Mouse (Mus musculus): ENCODE measurements at regions not wholly inside any gene's neighbourhood (a gene's known extent, or its start where the extent isn't known, plus 50 kb on each side); places are given as distances from the start of the nearest gene placed in this dataset.

DNA sequence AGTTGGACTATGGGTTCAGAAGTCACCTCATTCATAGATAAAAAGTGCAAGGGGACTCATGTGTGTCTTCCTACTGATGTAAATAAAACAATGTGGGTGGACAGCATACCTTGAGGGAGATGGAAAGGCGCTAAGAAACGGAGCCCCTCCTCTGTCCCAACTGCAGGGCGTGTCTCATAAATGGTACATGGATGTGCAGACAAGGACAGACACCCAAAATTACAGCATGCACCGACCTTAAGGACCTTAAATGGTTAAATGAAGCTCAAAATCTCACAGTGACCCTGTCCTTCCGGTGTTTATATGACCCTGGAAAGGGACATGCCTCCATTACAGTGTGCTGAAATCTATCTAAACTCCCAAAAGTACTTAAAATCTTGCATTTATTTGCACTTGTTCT, 106.5 kb upstream of the Sgk1 start:
- Histone ChIP-seq H3K4me1 (ENCODE audit: insufficient read depth, low read length) (peaks cover 6% of the 10 kb centered on the region; the same call in 1 of the 2 replicates), H3K27me3 (ENCODE audit: insufficient read depth, low read length) (no peaks in the 10 kb centered on the region), H3K4me2 (ENCODE audit: low read depth, low read length, poor library complexity, severe bottlenecking) (no peak overlapping the region), H3K4me3 (ENCODE audit: low read depth, low read length) (no peak overlapping the region), H3K9ac (replicated peaks; ENCODE audit: low read length, poor library complexity, severe bottlenecking) (no peak overlapping the region), H3K27ac (ENCODE audit: low read depth, low read length) (no peak overlapping the region), H3K9me3 (ENCODE audit: low read length) (no peaks in the 10 kb centered on the region), H3K36me3 (ENCODE audit: insufficient read depth, low read length) (no peaks in the 10 kb centered on the region)
- TF ChIP-seq CTCF (IDR thresholded peaks at IDR 0.05): no peak
- DNase-seq (ENCODE audit: low spot score) (no peak), ATAC-seq (ENCODE audit: low FRiP score) (no peak)
- WGBS: 81% methylated on average over 5 of the region's 5 CpGs

DNA sequence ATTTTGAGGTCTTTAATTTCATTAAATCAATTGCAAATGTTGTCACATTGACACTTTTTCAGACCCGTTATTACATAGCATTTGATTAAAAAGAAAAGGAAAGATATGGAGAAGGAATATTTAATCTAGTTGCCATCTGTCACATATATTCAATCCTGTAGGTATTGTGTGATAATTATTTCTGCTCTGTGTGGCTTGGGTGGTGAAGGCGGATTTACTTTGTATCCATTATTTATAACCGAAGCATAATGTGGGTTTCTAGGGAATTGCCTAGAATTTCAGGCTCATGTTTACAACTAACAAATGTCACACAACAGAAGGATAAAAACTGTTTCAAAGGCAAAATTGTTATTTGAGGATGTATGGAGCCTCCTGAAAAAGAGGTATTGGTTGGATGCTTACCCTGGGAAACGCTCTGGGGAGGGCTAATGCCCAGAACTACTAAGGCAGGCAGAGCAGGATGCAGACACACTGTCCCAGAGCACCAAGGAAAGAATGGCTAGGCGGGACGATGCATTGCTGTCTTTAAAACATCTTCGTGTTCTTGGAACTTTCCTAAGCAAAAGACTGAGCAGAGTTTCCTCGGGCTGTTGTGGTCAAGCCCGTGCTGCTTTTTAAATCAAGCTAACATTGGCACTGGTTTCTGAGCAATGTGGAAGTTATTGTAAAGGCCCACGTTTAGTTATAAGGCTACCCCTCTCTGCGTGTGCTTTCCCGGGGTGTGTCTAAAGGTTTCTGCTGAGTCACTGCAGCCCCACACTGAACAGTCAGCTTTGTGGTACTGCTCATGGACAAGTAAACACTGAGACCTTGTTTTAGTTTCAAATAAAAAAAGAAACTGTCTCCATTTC, 105.8 kb upstream of the Sgk1 start:
- Histone ChIP-seq H3K4me1 (ENCODE audit: insufficient read depth, low read length) (peaks cover 6% of the 10 kb centered on the region; the same call in 1 of the 2 replicates), H3K4me3 (ENCODE audit: low read depth, low read length) (no peak overlapping the region), H3K27me3 (ENCODE audit: insufficient read depth, low read length) (no peaks in the 10 kb centered on the region), H3K9me3 (ENCODE audit: low read length) (no peaks in the 10 kb centered on the region), H3K36me3 (ENCODE audit: insufficient read depth, low read length) (no peaks in the 10 kb centered on the region), H3K4me2 (ENCODE audit: low read depth, low read length, poor library complexity, severe bottlenecking) (no peak overlapping the region), H3K9ac (replicated peaks; ENCODE audit: low read length, poor library complexity, severe bottlenecking) (no peak overlapping the region), H3K27ac (ENCODE audit: low read depth, low read length) (no peak overlapping the region)
- 41% methylated on average over 12 of the region's 12 CpGs for WGBS
- ATAC-seq (ENCODE audit: low FRiP score) (no peak), DNase-seq (ENCODE audit: low spot score) (no peak)
- no peak for TF ChIP-seq CTCF (IDR thresholded peaks at IDR 0.05)

DNA sequence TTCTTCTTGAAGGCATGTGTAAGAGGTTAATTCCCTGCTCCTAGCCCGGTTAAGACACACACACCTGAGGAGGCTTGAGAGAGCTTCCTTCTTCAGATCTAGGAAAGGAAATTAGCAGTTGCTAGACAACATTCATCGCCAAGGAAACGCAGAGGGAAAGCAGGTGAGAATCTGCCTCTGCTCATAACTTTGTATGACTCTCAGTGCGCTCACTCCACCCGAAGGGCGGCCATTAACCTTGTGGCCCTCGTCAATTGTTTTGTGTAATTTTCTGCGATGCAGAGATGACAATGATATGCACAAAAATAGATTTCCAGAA, 105.3 kb upstream of the Sgk1 start:
- Histone ChIP-seq H3K9ac (replicated peaks; ENCODE audit: low read length, poor library complexity, severe bottlenecking) (no peak overlapping the region), H3K27ac (ENCODE audit: low read depth, low read length) (no peak overlapping the region), H3K4me2 (ENCODE audit: low read depth, low read length, poor library complexity, severe bottlenecking) (no peak overlapping the region), H3K36me3 (ENCODE audit: insufficient read depth, low read length) (no peaks in the 10 kb centered on the region), H3K9me3 (ENCODE audit: low read length) (no peaks in the 10 kb centered on the region), H3K4me1 (ENCODE audit: insufficient read depth, low read length) (peaks cover 6% of the 10 kb centered on the region; the same call in 1 of the 2 replicates), H3K27me3 (ENCODE audit: insufficient read depth, low read length) (no peaks in the 10 kb centered on the region), H3K4me3 (ENCODE audit: low read depth, low read length) (no peak overlapping the region)
- no peak for TF ChIP-seq CTCF (IDR thresholded peaks at IDR 0.05)
- DNase-seq (ENCODE audit: low spot score): no peak
- ATAC-seq (ENCODE audit: low FRiP score): no peak
- 64% methylated on average over 8 of the region's 8 CpGs for WGBS

DNA sequence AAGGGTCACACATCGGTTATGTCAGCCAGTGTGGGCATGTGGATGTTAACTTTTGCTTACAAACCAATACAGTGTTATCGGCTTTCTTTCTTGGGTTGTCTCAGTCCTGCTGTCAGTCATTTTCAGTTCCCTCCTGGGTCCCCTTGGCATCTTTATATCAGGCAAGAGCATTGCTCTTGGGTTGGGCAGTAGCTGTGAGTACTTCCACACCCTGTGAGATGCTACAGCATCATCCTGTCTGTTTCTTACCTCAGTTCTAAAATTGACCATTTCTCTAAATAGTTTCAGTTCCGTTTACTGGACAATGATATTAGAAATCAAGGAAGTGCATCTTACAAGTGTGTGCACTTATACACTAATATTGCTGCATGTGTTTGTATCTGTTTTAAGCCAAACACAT, 104.9 kb upstream of the Sgk1 start:
- no peak overlapping the region for H3K9ac ChIP-seq (replicated peaks; ENCODE audit: low read length, poor library complexity, severe bottlenecking)
- no peak for ATAC-seq (ENCODE audit: low FRiP score)
- no peak overlapping the region for H3K27ac ChIP-seq (ENCODE audit: low read depth, low read length)
- no peaks in the 10 kb centered on the region for H3K9me3 ChIP-seq (ENCODE audit: low read length)
- TF ChIP-seq CTCF (IDR thresholded peaks at IDR 0.05): no peak
- H3K36me3 ChIP-seq (ENCODE audit: insufficient read depth, low read length): no peaks in the 10 kb centered on the region
- whole genome bisulfite sequencing: 86% methylated on average over 3 of the region's 3 CpGs
- DNase-seq (ENCODE audit: low spot score): no peak
- no peak overlapping the region for H3K4me2 ChIP-seq (ENCODE audit: low read depth, low read length, poor library complexity, severe bottlenecking)
- no peak overlapping the region for H3K4me3 ChIP-seq (ENCODE audit: low read depth, low read length)
- H3K4me1 ChIP-seq (ENCODE audit: insufficient read depth, low read length): peaks cover 6% of the 10 kb centered on the region; the same call in 1 of the 2 replicates
- no peaks in the 10 kb centered on the region for H3K27me3 ChIP-seq (ENCODE audit: insufficient read depth, low read length)

DNA sequence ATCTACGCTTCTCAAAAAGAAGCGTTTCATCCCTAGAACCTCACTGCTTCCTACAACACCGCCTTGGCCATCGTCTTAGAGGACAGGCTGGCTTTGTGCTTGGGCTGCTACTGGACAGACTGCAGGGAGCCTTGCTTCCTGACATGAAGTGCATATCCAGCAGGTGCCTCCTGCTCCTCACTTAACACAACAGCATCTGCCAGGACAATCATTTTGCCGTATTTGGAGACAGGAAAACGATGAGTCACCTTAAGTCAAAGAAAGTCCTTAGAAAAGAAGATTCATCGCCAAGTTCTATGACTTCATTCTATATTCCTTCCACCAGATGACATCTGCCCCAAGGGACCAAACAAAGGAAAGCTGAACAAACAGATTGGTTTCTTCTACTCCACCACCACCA, 98.5 kb upstream of the Sgk1 start:
- Histone ChIP-seq H3K4me1 (ENCODE audit: insufficient read depth, low read length) (no peaks in the 10 kb centered on the region), H3K27me3 (ENCODE audit: insufficient read depth, low read length) (no peaks in the 10 kb centered on the region), H3K4me2 (ENCODE audit: low read depth, low read length, poor library complexity, severe bottlenecking) (no peak overlapping the region), H3K9me3 (ENCODE audit: low read length) (no peaks in the 10 kb centered on the region), H3K4me3 (ENCODE audit: low read depth, low read length) (no peak overlapping the region), H3K27ac (ENCODE audit: low read depth, low read length) (no peak overlapping the region), H3K9ac (replicated peaks; ENCODE audit: low read length, poor library complexity, severe bottlenecking) (no peak overlapping the region), H3K36me3 (ENCODE audit: insufficient read depth, low read length) (no peaks in the 10 kb centered on the region)
- TF ChIP-seq CTCF (IDR thresholded peaks at IDR 0.05): no peak
- DNase-seq (ENCODE audit: low spot score): no peak
- 89% methylated on average over 7 of the region's 7 CpGs for WGBS
- ATAC-seq (ENCODE audit: low FRiP score): no peak

DNA sequence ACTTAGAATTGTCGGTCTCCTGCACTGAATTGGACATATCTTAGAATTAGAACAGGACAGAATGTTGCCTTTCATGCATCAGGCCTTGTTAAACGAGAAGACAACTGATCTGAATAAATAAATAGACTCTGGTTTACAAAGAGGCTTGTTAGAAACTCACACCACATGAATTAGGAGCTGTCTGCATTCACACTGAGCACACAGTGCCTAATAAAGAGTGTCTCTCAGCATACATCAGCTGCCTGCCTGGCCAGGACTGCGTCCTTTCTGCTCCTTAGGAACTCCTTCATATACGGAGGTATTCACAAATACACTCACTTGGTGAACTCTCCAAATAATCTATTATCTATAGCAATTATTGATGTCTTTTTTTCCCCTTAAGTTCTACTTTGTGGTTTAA, 96.9 kb upstream of the Sgk1 start:
- Histone ChIP-seq H3K9me3 (ENCODE audit: low read length) (no peaks in the 10 kb centered on the region), H3K27me3 (ENCODE audit: insufficient read depth, low read length) (0 out of 2 replicates have a peak, but pooled peaks cover 4% of the 10 kb centered on the region), H3K9ac (replicated peaks; ENCODE audit: low read length, poor library complexity, severe bottlenecking) (no peak overlapping the region), H3K4me3 (ENCODE audit: low read depth, low read length) (no peak overlapping the region), H3K36me3 (ENCODE audit: insufficient read depth, low read length) (no peaks in the 10 kb centered on the region), H3K27ac (ENCODE audit: low read depth, low read length) (no peak overlapping the region), H3K4me2 (ENCODE audit: low read depth, low read length, poor library complexity, severe bottlenecking) (no peak overlapping the region), H3K4me1 (ENCODE audit: insufficient read depth, low read length) (no peaks in the 10 kb centered on the region)
- ATAC-seq (ENCODE audit: low FRiP score): no peak
- peak; percentile 40 for DNase-seq (ENCODE audit: low spot score)
- WGBS: 59% methylated on average over 4 of the region's 4 CpGs
- no peak for TF ChIP-seq CTCF (IDR thresholded peaks at IDR 0.05)

Data from midbrain, postnatal 0 days (tissue).